Mouse (Mus musculus): ENCODE measurements around the gene Scn10a. TPM values are rescaled to one million over a fixed set of nuclear protein-coding genes. Genes with fewer than 3 reads are reported as not detected.

Scn10a gene
- polyA plus RNA-seq, 1 experiment from 2014 or later: not detected

DNA sequence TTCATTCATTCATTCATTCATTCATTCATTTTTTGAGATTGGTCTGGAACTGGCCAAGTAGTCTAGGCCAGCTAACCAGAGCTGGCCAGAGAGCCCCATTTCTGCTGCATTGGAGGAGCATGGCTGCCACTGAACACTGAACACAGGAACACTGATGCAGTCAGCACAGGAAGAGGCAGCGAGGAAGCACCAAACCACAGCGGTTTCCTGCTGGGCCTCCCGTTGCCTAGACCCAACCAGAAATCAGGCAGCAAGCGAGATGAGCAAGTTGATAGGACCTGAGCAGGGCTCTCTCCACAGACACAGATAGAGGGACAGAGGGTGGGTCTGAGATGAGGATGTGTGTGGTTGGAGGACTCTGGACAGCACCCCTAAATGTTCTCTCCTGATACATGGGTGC lies 24.8 kb upstream of the Scn10a start:
- Histone ChIP-seq H3K36me3 (ENCODE audit: control insufficient read depth, insufficient read depth, low read length) (no peaks in the 10 kb centered on the region), H3K27ac (replicated peaks) (no peak overlapping the region), H3K9ac (ENCODE audit: low read length) (no peak overlapping the region), H3K4me2 (replicated peaks; ENCODE audit: low read depth) (no peak overlapping the region), H3K4me1 (replicated peaks; ENCODE audit: control insufficient read depth, insufficient read depth) (no peaks in the 10 kb centered on the region), H3K27me3 (ENCODE audit: control insufficient read depth, insufficient read depth, low read length) (no peaks in the 10 kb centered on the region), H3K9me3 (ENCODE audit: control insufficient read depth, low read length) (no peaks in the 10 kb centered on the region), H3K4me3 (ENCODE audit: low read depth, low read length) (no peak overlapping the region)
- ATAC-seq (ENCODE audit: low FRiP score, low TSS enrichment): no peak
- no peak for TF ChIP-seq EP300 (optimal IDR thresholded peaks at IDR 0.05)
- TF ChIP-seq CTCF (IDR thresholded peaks at IDR 0.05; ENCODE audit: low read depth): no peak
- WGBS: 72% methylated on average over 4 of the region's 4 CpGs
- DNase-seq (ENCODE audit: low spot score): no peak

DNA sequence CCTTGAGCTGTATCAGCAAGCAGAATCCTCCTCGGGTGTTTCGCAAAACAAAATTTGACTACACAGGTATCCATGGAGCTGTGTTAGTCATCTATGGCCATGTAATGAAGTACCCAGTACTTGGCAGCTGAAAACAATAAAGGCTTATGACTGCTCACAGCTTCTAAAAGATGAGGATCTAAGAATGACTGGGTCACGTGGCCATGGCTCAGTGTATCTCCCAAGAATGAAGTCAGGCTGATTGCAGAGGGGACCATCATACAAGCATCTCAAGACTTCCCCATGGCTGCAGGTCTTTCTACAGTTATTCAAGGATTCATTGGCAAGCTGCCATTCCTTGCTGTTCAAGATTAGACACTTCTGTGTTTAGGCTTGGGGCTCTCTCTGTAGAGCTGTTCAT lies 24.2 kb upstream of the Scn10a start:
- WGBS: 80% methylated on average over 3 of the region's 3 CpGs
- Histone ChIP-seq H3K36me3 (ENCODE audit: control insufficient read depth, insufficient read depth, low read length) (no peaks in the 10 kb centered on the region), H3K4me1 (replicated peaks; ENCODE audit: control insufficient read depth, insufficient read depth) (no peaks in the 10 kb centered on the region), H3K4me2 (replicated peaks; ENCODE audit: low read depth) (no peak overlapping the region), H3K9ac (ENCODE audit: low read length) (no peak overlapping the region), H3K4me3 (ENCODE audit: low read depth, low read length) (no peak overlapping the region), H3K27me3 (ENCODE audit: control insufficient read depth, insufficient read depth, low read length) (no peaks in the 10 kb centered on the region), H3K9me3 (ENCODE audit: control insufficient read depth, low read length) (no peaks in the 10 kb centered on the region), H3K27ac (replicated peaks) (no peak overlapping the region)
- ATAC-seq (ENCODE audit: low FRiP score, low TSS enrichment) (no peak), DNase-seq (ENCODE audit: low spot score) (no peak)
- TF ChIP-seq EP300 (optimal IDR thresholded peaks at IDR 0.05) (no peak), CTCF (IDR thresholded peaks at IDR 0.05; ENCODE audit: low read depth) (no peak)

DNA sequence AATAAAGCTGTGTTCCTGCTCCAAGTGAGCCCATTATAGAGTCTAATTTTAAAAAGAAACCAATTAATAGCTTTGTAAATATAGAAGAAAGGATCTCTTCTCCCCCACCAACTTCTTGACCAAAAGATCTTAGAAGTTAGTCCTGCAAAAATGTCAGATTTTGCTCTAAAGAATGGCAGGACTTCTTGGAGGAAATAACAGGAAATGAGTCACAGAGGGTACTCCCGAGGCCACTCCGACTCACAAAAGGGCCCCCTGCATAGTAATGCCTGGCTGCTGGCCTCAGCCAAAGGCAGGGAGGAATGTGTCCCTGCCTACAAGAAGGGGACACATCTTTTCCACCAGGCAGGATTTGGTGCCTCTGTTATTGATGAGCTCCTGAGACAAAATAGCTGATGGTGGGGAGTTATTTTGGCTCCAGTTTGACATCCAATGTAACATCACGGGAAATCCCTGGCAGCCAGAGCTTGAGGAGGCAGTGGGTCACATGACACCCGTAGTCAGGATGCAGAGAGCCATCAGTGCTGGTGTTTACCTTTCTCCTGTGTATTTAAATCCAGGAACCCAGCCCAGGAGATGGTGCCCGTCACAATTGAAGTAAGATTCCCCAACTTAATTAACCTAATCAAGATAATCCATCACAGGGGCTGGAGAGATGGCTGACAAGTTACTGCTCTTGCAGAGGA lies 22.1 kb upstream of the Scn10a start:
- 28% methylated on average over 5 of the region's 5 CpGs for WGBS
- Histone ChIP-seq H3K4me1 (replicated peaks; ENCODE audit: control insufficient read depth, insufficient read depth) (no peaks in the 10 kb centered on the region), H3K36me3 (ENCODE audit: control insufficient read depth, insufficient read depth, low read length) (no peaks in the 10 kb centered on the region), H3K4me3 (ENCODE audit: low read depth, low read length) (no peak overlapping the region), H3K27ac (replicated peaks) (no peak overlapping the region), H3K27me3 (ENCODE audit: control insufficient read depth, insufficient read depth, low read length) (no peaks in the 10 kb centered on the region), H3K4me2 (replicated peaks; ENCODE audit: low read depth) (no peak overlapping the region), H3K9ac (ENCODE audit: low read length) (no peak overlapping the region), H3K9me3 (ENCODE audit: control insufficient read depth, low read length) (no peaks in the 10 kb centered on the region)
- no peak for ATAC-seq (ENCODE audit: low FRiP score, low TSS enrichment)
- TF ChIP-seq CTCF (IDR thresholded peaks at IDR 0.05; ENCODE audit: low read depth) (no peak), EP300 (optimal IDR thresholded peaks at IDR 0.05) (no peak)
- no peak for DNase-seq (ENCODE audit: low spot score)

DNA sequence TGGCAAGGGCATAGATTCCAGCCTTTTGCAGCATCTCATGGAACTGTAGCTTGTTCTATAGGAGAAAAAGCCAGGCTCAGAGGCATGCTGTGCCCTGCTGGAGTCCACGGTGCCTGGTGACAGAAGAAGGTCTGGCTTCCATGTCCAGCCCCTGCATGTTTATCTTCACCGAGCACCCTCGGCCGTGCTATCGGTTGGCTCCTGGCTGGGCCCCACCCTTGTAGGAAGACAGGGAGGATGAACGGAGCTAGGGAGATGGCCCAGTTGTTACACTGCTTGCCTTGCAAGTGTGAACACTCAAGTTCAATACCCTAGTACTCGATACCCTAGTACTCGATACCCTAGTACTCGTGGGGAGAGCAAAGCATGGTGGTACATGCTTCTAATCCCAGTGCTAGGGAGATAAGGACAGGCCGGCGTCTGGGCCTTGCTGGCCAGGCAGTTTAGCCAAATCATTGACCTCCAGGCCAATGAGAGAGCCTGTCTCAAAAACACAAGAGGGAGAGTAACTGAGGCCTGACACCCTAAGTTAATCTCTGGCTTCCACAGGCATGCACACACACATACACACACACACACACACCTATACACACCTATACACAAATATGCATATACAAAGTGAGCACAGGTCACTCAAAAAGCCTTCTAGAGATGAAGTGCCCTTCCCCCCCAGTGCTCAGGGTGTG lies 9.4 kb upstream of the Scn10a start:
- Histone ChIP-seq H3K9me3 (ENCODE audit: control insufficient read depth, low read length) (no peaks in the 10 kb centered on the region), H3K36me3 (ENCODE audit: control insufficient read depth, insufficient read depth, low read length) (no peaks in the 10 kb centered on the region), H3K4me1 (replicated peaks; ENCODE audit: control insufficient read depth, insufficient read depth) (no peaks in the 10 kb centered on the region), H3K9ac (ENCODE audit: low read length) (no peak overlapping the region), H3K27me3 (ENCODE audit: control insufficient read depth, insufficient read depth, low read length) (no peaks in the 10 kb centered on the region), H3K27ac (replicated peaks) (no peak overlapping the region), H3K4me3 (ENCODE audit: low read depth, low read length) (no peak overlapping the region), H3K4me2 (replicated peaks; ENCODE audit: low read depth) (no peak overlapping the region)
- WGBS: 81% methylated on average over 11 of the region's 11 CpGs
- TF ChIP-seq EP300 (optimal IDR thresholded peaks at IDR 0.05): no peak
- TF ChIP-seq CTCF (IDR thresholded peaks at IDR 0.05; ENCODE audit: low read depth): no peak
- ATAC-seq (ENCODE audit: low FRiP score, low TSS enrichment) (no peak), DNase-seq (ENCODE audit: low spot score) (no peak)

DNA sequence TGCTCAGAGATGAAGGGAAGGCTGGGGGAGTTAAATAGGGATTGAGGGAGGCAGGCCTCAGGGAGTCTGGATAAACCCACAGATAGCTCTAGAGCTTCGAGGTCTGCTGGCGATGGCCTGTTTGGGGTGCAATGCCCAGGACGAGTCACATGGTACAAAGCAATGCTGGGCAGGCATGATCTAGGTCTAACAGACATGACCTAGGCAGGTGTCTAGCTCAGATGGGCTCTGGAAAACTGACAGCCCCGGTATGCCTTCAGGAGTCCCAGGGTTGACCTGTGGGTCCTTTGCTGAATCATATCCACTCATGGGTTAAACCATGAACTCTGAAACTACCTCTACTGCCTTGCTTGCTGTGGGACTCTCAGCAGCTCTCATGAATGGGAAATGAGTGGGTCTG lies 7.9 kb upstream of the Scn10a start:
- no peaks in the 10 kb centered on the region for H3K27me3 ChIP-seq (ENCODE audit: control insufficient read depth, insufficient read depth, low read length)
- 91% methylated on average over 4 of the region's 4 CpGs for WGBS
- TF ChIP-seq CTCF (IDR thresholded peaks at IDR 0.05; ENCODE audit: low read depth) (no peak), EP300 (optimal IDR thresholded peaks at IDR 0.05) (no peak)
- DNase-seq (ENCODE audit: low spot score) (no peak), ATAC-seq (ENCODE audit: low FRiP score, low TSS enrichment) (no peak)
- H3K4me1 ChIP-seq (replicated peaks; ENCODE audit: control insufficient read depth, insufficient read depth): no peaks in the 10 kb centered on the region
- H3K4me2 ChIP-seq (replicated peaks; ENCODE audit: low read depth): no peak overlapping the region
- no peaks in the 10 kb centered on the region for H3K36me3 ChIP-seq (ENCODE audit: control insufficient read depth, insufficient read depth, low read length)
- no peaks in the 10 kb centered on the region for H3K9me3 ChIP-seq (ENCODE audit: control insufficient read depth, low read length)
- H3K9ac ChIP-seq (ENCODE audit: low read length): no peak overlapping the region
- H3K4me3 ChIP-seq (ENCODE audit: low read depth, low read length): no peak overlapping the region
- no peak overlapping the region for H3K27ac ChIP-seq (replicated peaks)

DNA sequence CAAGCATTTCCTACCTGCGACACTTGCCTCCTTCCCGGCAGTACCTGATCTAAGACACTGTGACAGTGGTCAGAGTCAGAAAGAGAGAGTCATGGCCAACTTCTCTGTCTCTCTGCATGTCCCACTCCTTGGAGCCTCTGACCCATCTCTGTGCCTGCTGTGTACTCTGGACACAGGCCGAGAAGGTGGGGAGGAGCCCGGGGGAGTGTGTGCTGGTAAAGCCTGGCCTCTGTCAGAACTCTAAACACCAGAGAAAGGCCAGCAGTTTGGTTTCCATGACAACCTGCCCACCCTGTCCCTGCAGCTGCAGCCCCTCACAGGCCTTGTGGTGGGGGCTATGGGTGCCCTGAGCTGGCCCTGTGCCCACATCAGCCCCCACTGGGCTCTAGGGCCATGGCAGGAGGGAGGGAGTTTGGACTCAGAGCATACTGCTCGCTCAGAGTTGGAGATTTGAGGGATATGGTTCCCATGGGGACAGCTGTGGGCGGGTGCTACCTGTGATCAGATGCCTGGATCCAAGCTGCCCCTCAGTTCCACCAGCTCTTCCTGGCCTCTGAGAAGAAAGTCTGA lies 6.3 kb upstream of the Scn10a start:
- 47% methylated on average over 6 of the region's 6 CpGs for WGBS
- H3K9me3 ChIP-seq (ENCODE audit: control insufficient read depth, low read length): no peaks in the 10 kb centered on the region
- no peaks in the 10 kb centered on the region for H3K27me3 ChIP-seq (ENCODE audit: control insufficient read depth, insufficient read depth, low read length)
- no peak for DNase-seq (ENCODE audit: low spot score)
- no peak overlapping the region for H3K4me3 ChIP-seq (ENCODE audit: low read depth, low read length)
- no peak overlapping the region for H3K9ac ChIP-seq (ENCODE audit: low read length)
- no peaks in the 10 kb centered on the region for H3K4me1 ChIP-seq (replicated peaks; ENCODE audit: control insufficient read depth, insufficient read depth)
- no peak overlapping the region for H3K4me2 ChIP-seq (replicated peaks; ENCODE audit: low read depth)
- H3K36me3 ChIP-seq (ENCODE audit: control insufficient read depth, insufficient read depth, low read length): no peaks in the 10 kb centered on the region
- ATAC-seq (ENCODE audit: low FRiP score, low TSS enrichment): no peak
- TF ChIP-seq EP300 (optimal IDR thresholded peaks at IDR 0.05) (no peak), CTCF (IDR thresholded peaks at IDR 0.05; ENCODE audit: low read depth) (no peak)
- H3K27ac ChIP-seq (replicated peaks): no peak overlapping the region

All from stomach, postnatal 0 days (tissue).